Mouse (Mus musculus) hindbrain, embryonic 14.5 days (tissue): ENCODE results near the gene Stat2. TPM values are rescaled to one million over a fixed set of nuclear protein-coding genes. Genes with fewer than 3 reads are reported as not detected.
"Not testable (repeated sequence)": the region's sequence is repeated elsewhere in the genome, so short reads cannot be mapped to it uniquely, and the experiment has no call there.

Experiments
- ATAC-seq: fragments of 200-750 bp; cut with Nextera tagmentation; 2 replicates; pipeline ENCODE4 v1.8.0; 2017; ENCODE audit warnings: moderate number of reproducible peaks, mild to moderate bottlenecking, moderate TSS enrichment, moderate library complexity; ENCODE audit not compliant: low FRiP score
- DNase-seq: peaks from one replicate; pipeline ENCODE4 v3.0.0-alpha.2; 2015; ENCODE audit warnings: low spot score
- H3K27ac ChIP-seq: fragments of 300-500 bp; sonication (generic); 2 replicates; pipeline ENCODE4 v1.5.1; 2014; ENCODE audit warnings: mild to moderate bottlenecking, moderate library complexity
- H3K27me3 ChIP-seq: fragments of 300-500 bp; sonication (generic); 2 replicates; pipeline ENCODE4 v1.6.1; 2014; ENCODE audit warnings: mild to moderate bottlenecking, low read length, mixed read lengths; ENCODE audit not compliant: control insufficient read depth, insufficient read depth
- H3K36me3 ChIP-seq: fragments of 300-500 bp; sonication (generic); replicated peaks from 2 replicates; pipeline ENCODE4 v1.6.1; 2014; ENCODE audit not compliant: control insufficient read depth, insufficient read depth
- H3K4me1 ChIP-seq: fragments of 300-500 bp; sonication (generic); replicated peaks from 2 replicates; pipeline ENCODE4 v1.6.1; 2014; ENCODE audit warnings: antibody characterized with exemption, low read length, mixed read lengths; ENCODE audit not compliant: control insufficient read depth, insufficient read depth
- H3K4me2 ChIP-seq: fragments of 300-500 bp; sonication (generic); replicated peaks from 2 replicates; pipeline ENCODE4 v1.6.1; 2014; ENCODE audit warnings: mild to moderate bottlenecking, moderate library complexity
- H3K4me3 ChIP-seq: fragments of 300-500 bp; sonication (generic); replicated peaks from 2 replicates; pipeline ENCODE4 v1.5.1; 2014; ENCODE audit warnings: mild to moderate bottlenecking, low read length
- H3K9ac ChIP-seq: fragments of 300-500 bp; sonication (generic); 2 replicates; pipeline ENCODE4 v1.6.1; 2014
- H3K9me3 ChIP-seq: fragments of 300-500 bp; sonication (generic); 2 replicates; pipeline ENCODE4 v1.6.1; 2016; ENCODE audit warnings: low read length; ENCODE audit not compliant: control insufficient read depth
- WGBS: fragments of 180-500 bp; shearing (Covaris S2); extraction: QIAGEN DNeasy Blood & Tissue Kit; methylation state at CpG from one replicate; pipeline ENCODE4 v1.1.7; 2014; 5-methylcytosine and 5-hydroxymethylcytosine counted together
- polyA plus RNA-seq: library from polyadenylated mRNA; unstranded; fragments of >200 nt; fragmentation: Nextera tagmentation; extraction: Ambion mirVana; gene quantifications from 2 replicates; pipeline ENCODE4 v1.2.1, GENCODE M21; 2014

The Stat2 gene
- polyA plus RNA-seq, 1 experiment from 2014 or later, result 20.5 TPM

DNA sequence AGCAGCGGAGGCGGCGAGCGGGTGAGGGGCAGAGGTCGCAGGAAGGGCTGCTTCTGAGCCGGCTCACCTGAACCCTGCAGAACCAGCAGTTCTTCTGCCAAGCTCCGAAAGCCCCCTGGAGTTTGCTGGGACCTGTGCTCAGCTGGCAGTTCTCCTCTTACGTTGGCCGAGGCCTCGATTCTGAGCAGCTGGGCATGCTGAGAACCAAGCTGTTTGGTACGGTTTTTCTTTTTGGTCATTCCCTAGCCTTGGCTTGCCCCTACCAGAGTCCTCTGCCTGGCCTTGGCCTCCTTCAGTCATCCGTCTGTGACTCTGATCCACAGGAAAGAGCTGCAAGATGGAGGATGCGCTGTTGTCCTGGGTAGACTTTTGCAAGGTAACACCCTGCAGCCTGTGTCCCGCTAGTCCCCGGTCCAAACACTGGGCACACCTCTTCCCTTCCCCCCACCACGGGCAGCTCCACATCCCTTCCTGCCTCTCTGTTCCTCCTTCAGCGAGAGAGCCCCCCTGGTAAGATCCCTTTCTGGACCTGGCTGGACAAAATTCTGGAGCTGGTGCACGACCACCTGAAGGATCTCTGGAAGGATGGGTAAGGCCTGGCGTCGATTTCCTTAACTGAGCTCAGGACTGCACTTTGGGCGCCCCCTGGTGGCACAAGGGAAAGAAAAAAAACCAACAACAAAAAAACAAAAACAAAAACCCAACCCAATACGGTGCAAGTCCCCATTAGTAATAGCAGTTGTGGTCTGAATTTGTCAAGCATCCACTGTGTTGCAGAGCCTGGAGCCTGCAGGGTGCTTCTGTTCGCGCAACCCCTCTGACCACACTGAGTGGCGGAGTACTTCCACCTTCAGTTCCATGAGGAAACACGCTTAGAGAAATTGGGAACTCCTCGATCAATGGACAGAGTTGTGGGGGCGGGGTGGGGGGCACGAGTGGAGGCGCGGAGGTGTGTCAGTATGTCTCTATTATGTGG, 13.5 kb downstream of the Stat2 start:
- Histone ChIP-seq H3K9ac (no peak overlapping the region), H3K27me3 (no peaks in the 10 kb centered on the region), H3K4me2 (no peak overlapping the region), H3K36me3 (peaks cover 88% of the 10 kb centered on the region), H3K27ac (no peak overlapping the region), H3K4me1 (no peaks in the 10 kb centered on the region), H3K9me3 (no peaks in the 10 kb centered on the region), H3K4me3 (no peak overlapping the region)
- 63% methylated on average over 31 of the region's 31 CpGs for WGBS
- ATAC-seq (no peak), DNase-seq (peak; percentile 83)

DNA sequence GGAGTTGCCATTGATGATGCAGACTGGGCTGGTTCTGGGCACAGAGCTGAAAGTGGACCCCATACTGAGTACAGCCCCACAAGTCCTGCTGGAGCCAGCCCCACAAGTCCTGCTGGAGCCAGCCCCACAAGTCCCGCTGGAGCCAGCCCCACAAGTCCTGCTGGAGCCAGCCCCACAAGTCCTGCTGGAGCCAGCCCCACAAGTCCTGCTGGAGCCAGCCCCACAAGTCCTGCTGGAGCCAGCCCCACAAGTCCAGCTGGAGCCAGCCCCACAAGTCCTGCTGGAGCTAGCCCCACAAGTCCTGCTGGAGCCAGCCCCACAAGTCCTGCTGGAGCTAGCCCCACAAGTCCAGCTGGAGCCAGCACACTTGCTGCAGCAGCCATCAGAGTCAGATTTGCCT, 20.2 kb downstream of the Stat2 start:
- H3K9me3 ChIP-seq, H3K4me3 ChIP-seq, ATAC-seq, DNase-seq, H3K4me1 ChIP-seq, H3K27ac ChIP-seq, H3K4me2 ChIP-seq, H3K9ac ChIP-seq, H3K27me3 ChIP-seq: not testable (repeated sequence)
- 73% methylated on average over 1 of the region's 1 CpGs for WGBS
- H3K36me3 ChIP-seq, result peaks cover 56% of the 10 kb centered on the region

DNA sequence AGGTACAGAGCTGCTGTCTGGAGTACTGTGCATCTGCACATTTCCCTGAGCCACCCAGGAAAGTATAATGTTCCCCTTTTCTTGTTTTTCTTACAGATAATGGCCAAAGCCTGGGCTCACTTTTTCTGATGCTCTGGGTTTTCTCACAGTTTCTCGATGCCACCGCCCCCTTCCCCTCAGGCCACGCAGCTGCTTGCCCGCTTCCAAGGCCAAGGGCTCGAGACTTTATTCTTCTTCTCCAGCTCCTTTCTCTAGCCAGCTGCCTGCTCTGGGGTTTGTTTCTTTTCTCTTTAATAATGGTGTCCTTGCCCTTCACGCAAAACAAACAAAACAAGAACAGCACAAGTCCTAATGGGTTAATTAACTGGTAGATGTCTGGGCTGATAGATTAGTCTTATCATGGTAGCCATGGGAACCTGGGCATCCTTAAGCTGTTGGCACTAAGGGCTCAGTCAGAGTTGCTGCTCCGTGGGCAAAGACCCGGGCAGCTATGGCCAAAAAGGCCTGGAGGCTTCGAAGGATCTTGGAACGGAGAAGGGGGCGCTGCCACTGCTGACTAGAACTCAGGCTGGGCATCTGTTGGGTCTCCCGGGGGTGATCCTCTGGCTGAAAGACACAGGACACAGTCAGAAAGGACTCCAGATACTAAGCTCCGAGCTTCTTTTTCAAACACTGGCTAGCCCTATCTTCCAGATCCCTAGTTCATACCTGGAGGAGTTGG, 26.2 kb downstream of the Stat2 start:
- H3K4me3 ChIP-seq, result no peak overlapping the region
- H3K4me2 ChIP-seq, result no peak overlapping the region
- WGBS, result 70% methylated on average over 13 of the region's 13 CpGs
- ATAC-seq (no peak), DNase-seq (no peak)
- no peak overlapping the region for H3K27ac ChIP-seq
- H3K27me3 ChIP-seq, result no peaks in the 10 kb centered on the region
- no peaks in the 10 kb centered on the region for H3K9me3 ChIP-seq
- peaks cover 16% of the 10 kb centered on the region for H3K36me3 ChIP-seq
- H3K4me1 ChIP-seq, result no peaks in the 10 kb centered on the region
- H3K9ac ChIP-seq, result no peak overlapping the region

DNA sequence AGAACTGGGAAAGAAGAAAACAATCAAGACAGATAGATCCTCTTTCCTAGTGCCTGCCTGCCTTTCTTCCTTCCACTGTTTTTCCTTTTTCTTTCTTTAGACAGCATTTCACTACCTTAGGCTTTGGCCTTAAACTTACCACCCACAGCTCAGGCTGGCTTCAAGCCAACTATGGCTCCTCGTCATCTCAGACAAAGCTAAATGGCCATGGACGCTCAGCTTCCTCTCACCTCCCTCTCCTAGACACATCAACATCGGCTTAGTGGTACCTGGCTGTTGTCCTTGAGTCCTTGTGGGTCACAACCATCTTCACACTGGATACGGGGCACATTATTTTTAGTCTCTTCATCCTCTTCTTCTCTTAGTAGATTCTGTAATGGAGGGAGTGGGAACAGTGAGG, 26.9 kb downstream of the Stat2 start:
- DNase-seq, result no peak
- Histone ChIP-seq H3K4me3 (no peak overlapping the region), H3K4me2 (no peak overlapping the region), H3K9ac (no peak overlapping the region), H3K27ac (0 out of 2 replicates have a peak overlapping the region, but pooled peaks have one; percentile 24), H3K4me1 (0 out of 2 replicates have a peak, but pooled peaks cover 2% of the 10 kb centered on the region), H3K9me3 (no peaks in the 10 kb centered on the region), H3K36me3 (peaks cover 9% of the 10 kb centered on the region), H3K27me3 (no peaks in the 10 kb centered on the region)
- no peak for ATAC-seq
- WGBS, result 72% methylated on average over 4 of the region's 4 CpGs

DNA sequence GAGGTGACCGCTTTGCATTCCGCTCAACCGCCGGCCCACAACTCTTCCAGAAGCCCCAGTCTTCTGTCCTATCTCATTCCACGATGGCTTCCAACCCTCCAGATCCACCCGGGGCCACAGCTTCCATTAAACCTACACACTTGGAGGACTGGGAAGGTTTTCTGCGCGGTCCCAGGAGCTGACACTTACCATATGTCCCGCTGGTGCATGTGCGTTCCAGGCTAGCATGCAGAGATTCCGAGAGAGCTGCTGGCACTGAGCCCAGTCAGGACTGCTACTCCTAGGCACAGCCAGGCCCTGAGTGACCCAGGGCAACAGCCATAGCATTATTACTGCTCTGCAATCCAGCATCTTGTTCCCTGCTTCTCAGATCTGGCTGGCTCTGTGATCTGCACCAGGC, 27.3 kb downstream of the Stat2 start:
- ATAC-seq (no peak), DNase-seq (no peak)
- peaks cover 5% of the 10 kb centered on the region; the same call in 1 of the 2 replicates for H3K36me3 ChIP-seq
- H3K4me1 ChIP-seq, result 0 out of 2 replicates have a peak, but pooled peaks cover 5% of the 10 kb centered on the region
- no peak overlapping the region for H3K9ac ChIP-seq
- H3K4me2 ChIP-seq, result no peak overlapping the region
- WGBS, result 72% methylated on average over 11 of the region's 11 CpGs
- H3K4me3 ChIP-seq, result no peak overlapping the region
- 0 out of 2 replicates have a peak overlapping the region, but pooled peaks have one; percentile 24 for H3K27ac ChIP-seq
- H3K27me3 ChIP-seq, result no peaks in the 10 kb centered on the region
- H3K9me3 ChIP-seq, result no peaks in the 10 kb centered on the region

DNA sequence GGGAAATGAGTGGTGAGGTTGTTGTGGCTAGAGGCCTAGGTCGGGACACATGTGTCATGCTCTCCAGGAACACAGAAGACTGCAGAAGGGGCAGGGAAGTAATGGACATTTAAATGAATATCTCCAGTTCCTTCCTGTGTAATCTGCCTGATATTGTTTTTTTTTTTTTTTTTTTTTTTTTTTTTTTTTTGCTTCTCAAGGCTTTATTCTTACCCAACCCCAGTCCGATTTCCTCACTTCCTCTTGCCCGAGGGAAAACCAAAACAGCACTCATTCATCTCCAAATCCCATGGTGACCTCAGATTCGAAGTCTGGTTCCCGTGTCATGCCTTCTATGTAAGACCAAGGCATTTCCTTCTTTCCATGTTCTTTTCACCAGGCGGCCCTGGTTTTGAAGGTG, 27.9 kb downstream of the Stat2 start:
- Histone ChIP-seq H3K4me2 (no peak overlapping the region), H3K9ac (no peak overlapping the region), H3K27me3 (no peaks in the 10 kb centered on the region), H3K4me3 (no peak overlapping the region), H3K9me3 (no peaks in the 10 kb centered on the region), H3K4me1 (0 out of 2 replicates have a peak, but pooled peaks cover 5% of the 10 kb centered on the region), H3K27ac (no peak overlapping the region), H3K36me3 (no peaks in the 10 kb centered on the region)
- WGBS, result 79% methylated on average over 6 of the region's 6 CpGs
- DNase-seq (no peak), ATAC-seq (no peak)

DNA sequence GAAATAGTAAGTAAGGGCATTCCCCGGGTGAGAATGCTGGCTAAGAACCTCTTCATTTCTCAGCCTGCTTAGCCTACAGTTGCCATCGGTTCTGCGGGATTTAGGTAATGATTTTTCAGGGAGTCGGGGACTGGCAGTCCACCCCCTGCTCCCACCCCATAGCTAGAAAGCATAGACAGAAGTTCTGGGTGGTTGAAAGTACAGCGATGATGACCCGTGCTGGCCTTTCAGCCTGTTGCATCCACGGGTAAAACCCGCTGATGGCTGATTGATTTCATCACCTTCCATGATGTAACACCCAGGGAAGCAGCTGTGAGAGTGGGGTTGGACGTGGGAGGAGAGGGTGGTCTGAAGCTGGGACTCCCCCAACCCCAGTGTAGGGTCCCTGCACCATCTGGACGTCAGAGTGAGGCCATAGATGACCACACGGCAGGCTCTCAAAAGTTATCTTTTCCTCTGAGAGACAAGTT, 28.4 kb downstream of the Stat2 start, which contains the start of gene Il23a:
Gene Il23a (minus strand): TSS at position 51 of the 470 bp plus-strand sequence.
- no peaks in the 10 kb centered on the region for H3K36me3 ChIP-seq
- H3K9me3 ChIP-seq, result no peaks in the 10 kb centered on the region
- WGBS, result 82% methylated on average over 11 of the region's 11 CpGs
- H3K9ac ChIP-seq, result no peak within 1 kb of the TSS
- DNase-seq (no peak), ATAC-seq (no peak)
- no peaks in the 10 kb centered on the region for H3K27me3 ChIP-seq
- no peak within 1 kb of the TSS for H3K4me2 ChIP-seq
- H3K4me3 ChIP-seq, result no peak within 1 kb of the TSS
- peaks cover 7% of the 10 kb centered on the region for H3K4me1 ChIP-seq
- H3K27ac ChIP-seq, result 0 out of 2 replicates have a peak within 1 kb of the TSS, but pooled peaks have one; percentile 24

DNA sequence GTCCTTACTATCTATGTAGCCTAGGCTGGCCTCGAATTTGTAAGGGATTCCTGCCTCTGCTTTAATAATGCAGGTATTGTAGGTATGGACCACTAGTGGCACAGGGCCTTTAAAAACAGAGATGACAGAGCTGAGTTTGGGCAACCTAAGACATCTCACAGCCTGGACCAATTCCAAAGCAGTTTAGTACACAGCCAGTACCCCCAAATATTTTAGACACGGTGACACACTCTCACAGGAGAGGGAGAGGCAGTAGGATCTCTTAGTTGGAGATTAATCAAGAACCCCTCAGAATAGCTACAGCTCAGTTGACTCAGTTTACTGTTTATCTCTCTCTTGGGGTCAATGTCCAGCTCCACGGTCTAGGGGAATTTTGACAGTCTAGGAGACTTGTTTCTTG, 32.0 kb downstream of the Stat2 start:
- Histone ChIP-seq H3K9me3 (no peaks in the 10 kb centered on the region), H3K27me3 (no peaks in the 10 kb centered on the region), H3K4me1 (peaks cover 18% of the 10 kb centered on the region), H3K4me3 (peak overlapping the region; percentile 57), H3K9ac (peak overlapping the region; percentile 88), H3K36me3 (no peaks in the 10 kb centered on the region), H3K27ac (peak overlapping the region; percentile 98), H3K4me2 (peak overlapping the region; percentile 68)
- no peak for DNase-seq
- ATAC-seq, result no peak
- 37% methylated on average over 3 of the region's 3 CpGs for WGBS

DNA sequence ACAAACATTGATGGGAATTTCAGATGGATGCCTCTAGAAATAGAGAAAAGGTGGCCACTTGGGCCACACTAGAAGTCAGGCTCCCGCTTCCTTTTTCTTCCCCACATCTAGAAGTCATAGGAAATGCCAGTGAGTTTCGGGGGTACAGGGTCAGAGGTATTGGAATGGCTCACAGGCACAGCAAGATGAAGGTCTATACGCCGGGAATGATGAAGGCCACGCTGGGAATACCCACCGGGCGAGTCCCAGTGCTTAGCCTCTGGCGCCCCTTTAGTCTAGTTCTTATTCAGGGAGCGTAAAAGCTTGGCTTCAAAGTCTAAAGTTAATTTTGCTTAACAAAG, 32.4 kb downstream of the Stat2 start:
- H3K4me2 ChIP-seq, result peak overlapping the region; percentile 68
- H3K9me3 ChIP-seq, result no peaks in the 10 kb centered on the region
- H3K9ac ChIP-seq, result peak overlapping the region; percentile 88
- ATAC-seq (peak; percentile 29), DNase-seq (no peak)
- peak overlapping the region; percentile 57 for H3K4me3 ChIP-seq
- H3K27me3 ChIP-seq, result no peaks in the 10 kb centered on the region
- no peaks in the 10 kb centered on the region for H3K36me3 ChIP-seq
- peaks cover 18% of the 10 kb centered on the region for H3K4me1 ChIP-seq
- H3K27ac ChIP-seq, result peak overlapping the region; percentile 98
- under 1% methylated on average over 9 of the region's 9 CpGs for WGBS
